Mouse (Mus musculus) embryo, embryonic 11.5 days (tissue): ENCODE data around the gene Tyms.

Source experiments
- DNase-seq: peaks from one replicate; pipeline ENCODE4 v3.0.0-alpha.2; 2012; ENCODE audit warnings: low read depth, low spot score

Tyms gene

GRCm38 (mm10) chr5:30072825-30073821 lies at the start of gene Tyms:
Gene Tyms, minus strand, starts transcription at chr5:30073617.
- DNase-seq, result peak; percentile 76

GRCm38 (mm10) chr5:30122481-30122880 lies 49.1 kb upstream of the Tyms start:
- no peak for DNase-seq

GRCm38 (mm10) chr5:30120106-30120505 lies 46.7 kb upstream of the Tyms start:
- no peak for DNase-seq

- DNase-seq, result no peak
Measured at GRCm38 (mm10) chr5:30119163-30119562, 45.7 kb upstream of the Tyms start.

- DNase-seq, result no peak
Measured at GRCm38 (mm10) chr5:30118018-30118417, 44.6 kb upstream of the Tyms start.

- DNase-seq, result no peak
Measured at GRCm38 (mm10) chr5:30115718-30116117, 42.3 kb upstream of the Tyms start.

- DNase-seq, result no peak
Measured at GRCm38 (mm10) chr5:30114761-30115140, 41.3 kb upstream of the Tyms start.

- DNase-seq, result peak; percentile 82
Measured at GRCm38 (mm10) chr5:30113881-30114760, 40.7 kb upstream of the Tyms start.

GRCm38 (mm10) chr5:30112533-30113068 lies 39.2 kb upstream of the Tyms start:
- DNase-seq, result no peak

GRCm38 (mm10) chr5:30111771-30112170 lies 38.4 kb upstream of the Tyms start:
- DNase-seq, result no peak

- no peak for DNase-seq
Measured at GRCm38 (mm10) chr5:30111126-30111525, 37.7 kb upstream of the Tyms start.

- DNase-seq, result no peak
Measured at GRCm38 (mm10) chr5:30110371-30111060, 37.1 kb upstream of the Tyms start.

- no peak for DNase-seq
Measured at GRCm38 (mm10) chr5:30109899-30110298, 36.5 kb upstream of the Tyms start.

GRCm38 (mm10) chr5:30108233-30108632 lies 34.8 kb upstream of the Tyms start:
- no peak for DNase-seq

- DNase-seq, result no peak
Measured at GRCm38 (mm10) chr5:30107611-30108041, 34.2 kb upstream of the Tyms start.

GRCm38 (mm10) chr5:30107186-30107585 lies 33.8 kb upstream of the Tyms start:
- DNase-seq, result no peak

GRCm38 (mm10) chr5:30106756-30107155 lies 33.3 kb upstream of the Tyms start:
- DNase-seq, result no peak

GRCm38 (mm10) chr5:30105668-30106300 lies 32.4 kb upstream of the Tyms start, which contains the start of gene 3110082J24Rik:
Gene 3110082J24Rik, minus strand, starts transcription at chr5:30106086.
- DNase-seq, result no peak

- no peak for DNase-seq
Measured at GRCm38 (mm10) chr5:30104841-30105667, 31.6 kb upstream of the Tyms start, which contains the start of gene Garem2. Gene Garem2, plus strand, starts transcription at chr5:30105161.

GRCm38 (mm10) chr5:30104339-30104738 lies 30.9 kb upstream of the Tyms start:
- no peak for DNase-seq
